In the genomic region with DNA sequence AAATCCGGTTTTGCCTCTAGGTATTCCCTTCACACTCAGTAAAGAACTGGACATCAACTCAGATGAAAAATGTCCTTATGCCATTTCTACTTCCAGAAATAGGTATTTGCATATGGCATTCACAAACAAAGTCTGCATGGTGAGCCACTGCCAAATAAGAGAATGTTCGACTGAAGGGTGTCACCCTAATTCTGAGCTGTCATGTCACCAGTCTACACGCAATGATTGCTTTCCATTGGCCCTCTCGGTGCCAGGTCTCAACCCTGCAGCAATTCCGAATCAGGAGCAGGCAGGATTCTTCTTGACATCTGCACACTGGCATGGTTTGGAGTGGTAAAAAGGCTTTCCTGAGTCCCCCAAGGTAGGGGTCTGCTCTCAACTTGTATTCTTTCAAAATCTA, we compare ENCODE assay signal across 22 mouse cellular contexts.
DNase-seq lines count a peak whose midpoint lies in the region; ATAC-seq and TF ChIP-seq lines count a peak whose summit lies in the region.
"Had no signal": no experiment of that assay in that cellular context is flagged by ENCODE, and none has a peak within 500 bp of the region (broad histone marks: within the 10 kb centered on the region; RNA-seq: fewer than 3 reads in every experiment).

No protein-coding gene starts in this region.

- no peak for ATAC-seq in midbrain, embryonic 13.5 days
- ATAC-seq: activated CD4-positive, CD25-positive, alpha-beta regulatory T cell, adult 4 months; forebrain, embryonic 13.5 days; forebrain, postnatal 0 days; hindbrain, postnatal 0 days; Patski had no signal

- no peak for TF ChIP-seq CTCF in lung, adult 2 months (IDR thresholded peaks at IDR 0.05; ENCODE audit: insufficient read depth, low read length)

- no peaks in the 10 kb centered on the region for H3K4me1 ChIP-seq in midbrain, embryonic 13.5 days (replicated peaks)
- H3K4me1 ChIP-seq in lung, adult 2 months (ENCODE audit: control insufficient read depth, insufficient read depth, low read length), result no peaks in the 10 kb centered on the region
- H3K4me1 ChIP-seq: embryonic facial prominence, embryonic 10.5 days; forebrain, embryonic 13.5 days; heart, embryonic 13.5 days; hindbrain, embryonic 12.5 days had no signal

- WGBS in midbrain, embryonic 13.5 days, result 95% methylated on average over 5 of the region's 5 CpGs
- WGBS in lung, adult 2 months, result 91% methylated on average over 5 of the region's 5 CpGs

- no peak overlapping the region for H3K9ac ChIP-seq in midbrain, embryonic 13.5 days (replicated peaks)
- H3K9ac ChIP-seq: forebrain, embryonic 13.5 days; forebrain, postnatal 0 days; heart, embryonic 13.5 days; hindbrain, embryonic 12.5 days had no signal

- intact Hi-C loops in left cerebral cortex, postnatal 4 days (cut with DNase I), result no loop called here

- DNase-seq in left cerebral cortex, postnatal 4 days, result peak; percentile 36
- DNase-seq in left cerebral cortex, adult 9 months (ENCODE audit: low spot score in 2 of 2), result no peak
- peak; percentile 52 for DNase-seq in cerebellum, adult 8-10 months
- DNase-seq in cerebellum, postnatal 14 days, result peak; percentile 72 to 80
- no peak for DNase-seq in lung, adult 2 months
- no peak for DNase-seq in frontal cortex, postnatal 25 days (ENCODE audit: low spot score in 2 of 2)
- DNase-seq: adrenal gland, adult 2 months; adrenal gland, postnatal 25 days; forebrain, postnatal 0 days; gastrocnemius, adult 2 months; gastrocnemius, postnatal 25 days; heart, postnatal 4 days; kidney, adult 11 months had no signal

- no peaks in the 10 kb centered on the region for H3K9me3 ChIP-seq in midbrain, embryonic 13.5 days
- H3K9me3 ChIP-seq: embryonic facial prominence, embryonic 10.5 days; forebrain, embryonic 13.5 days; heart, embryonic 13.5 days; hindbrain, embryonic 12.5 days had no signal

- H3K4me3 ChIP-seq in midbrain, embryonic 13.5 days (replicated peaks), result no peak overlapping the region
- H3K4me3 ChIP-seq in lung, adult 2 months (replicated peaks; ENCODE audit: extremely low read depth, low read depth, low read length), result no peak overlapping the region
- H3K4me3 ChIP-seq: embryonic facial prominence, embryonic 10.5 days; forebrain, embryonic 13.5 days; gastrocnemius, adult 2 months; heart, embryonic 13.5 days; hindbrain, embryonic 12.5 days had no signal

- H3K36me3 ChIP-seq in midbrain, embryonic 13.5 days, result no peaks in the 10 kb centered on the region
- H3K36me3 ChIP-seq: embryonic facial prominence, embryonic 10.5 days; heart, embryonic 13.5 days; hindbrain, embryonic 12.5 days had no signal

- H3K27ac ChIP-seq in midbrain, embryonic 13.5 days, result no peak overlapping the region
- H3K27ac ChIP-seq: embryonic facial prominence, embryonic 10.5 days; forebrain, embryonic 13.5 days; gastrocnemius, adult 2 months; heart, embryonic 13.5 days; hindbrain, embryonic 12.5 days; hindbrain, postnatal 0 days had no signal

- TF ChIP-seq POLR2A in lung, adult 2 months (IDR thresholded peaks at IDR 0.05; ENCODE audit: borderline replicate concordance, extremely low read depth, low read depth, low read length), result no peak

- H3K27me3 ChIP-seq in midbrain, embryonic 13.5 days, result no peaks in the 10 kb centered on the region
- H3K27me3 ChIP-seq: CH12.LX; forebrain, embryonic 13.5 days; heart, embryonic 13.5 days; hindbrain, embryonic 12.5 days; Patski had no signal

- H3K4me2 ChIP-seq in midbrain, embryonic 13.5 days (replicated peaks), result no peak overlapping the region
- H3K4me2 ChIP-seq: forebrain, embryonic 13.5 days; heart, embryonic 13.5 days; hindbrain, embryonic 12.5 days had no signal

Comparison
In these comparisons a context has a peak if more than half of its experiments do, and no peak if none do; other contexts are left out.
1. DNase-seq: peak in left cerebral cortex, postnatal 4 days (single experiment), cerebellum, adult 8-10 months (single experiment) and cerebellum, postnatal 14 days (2 of 2); none in left cerebral cortex, adult 9 months (0 of 2), lung, adult 2 months (single experiment) and frontal cortex, postnatal 25 days (0 of 2).